12 mouse cellular contexts compared by ENCODE assay signal in the genomic region with DNA sequence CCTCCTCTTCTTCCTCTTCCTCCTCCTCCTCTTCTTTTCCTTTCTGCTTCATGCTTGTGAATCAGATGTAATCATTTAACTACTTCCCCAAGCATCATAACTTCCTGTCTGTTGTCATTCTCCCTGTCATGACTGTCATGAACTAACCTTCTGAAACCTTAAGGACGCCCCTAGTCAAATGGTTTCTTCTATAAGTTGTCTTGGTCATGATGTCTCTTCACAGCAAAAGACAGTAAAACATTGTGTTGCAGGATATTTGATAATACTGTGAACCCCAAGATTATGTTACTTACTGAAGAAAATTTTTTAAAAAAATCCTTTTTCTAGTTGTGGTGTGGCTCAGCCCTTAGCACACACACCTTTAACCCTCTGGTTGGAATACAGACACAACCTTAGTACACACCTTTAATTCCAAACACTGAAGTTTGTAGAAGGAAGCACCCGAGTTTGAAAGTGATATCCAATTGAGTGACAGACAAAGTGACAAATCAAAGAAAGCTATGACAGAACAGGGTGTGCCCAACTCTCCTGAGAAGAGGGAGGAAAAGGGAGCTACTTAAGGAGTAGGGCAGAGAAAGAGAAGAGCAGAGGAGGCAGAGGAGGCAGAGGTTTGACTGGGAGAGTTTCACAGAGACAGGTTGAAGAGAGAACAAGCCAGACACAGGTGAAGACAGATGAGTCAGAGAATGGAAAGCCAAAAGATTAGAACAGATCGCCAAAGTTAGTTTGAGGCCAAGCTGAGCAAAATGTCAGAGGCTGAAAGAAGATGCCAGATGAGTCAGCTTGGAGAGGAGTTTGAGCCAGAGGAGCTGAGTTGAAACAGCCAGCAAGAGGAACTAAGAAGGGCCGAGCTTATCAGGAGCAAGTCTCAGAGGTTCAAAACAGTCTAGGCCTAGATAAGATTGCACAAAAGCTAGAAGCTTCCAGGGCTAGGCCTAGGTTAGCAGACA. TPM values are rescaled to one million over a fixed set of nuclear protein-coding genes. Genes with fewer than 3 reads are reported as not detected.
DNase-seq lines count a peak whose midpoint lies in the region; ATAC-seq lines count a peak whose summit lies in the region.
"Had no signal": no experiment of that assay in that cellular context is flagged by ENCODE, and none has a peak within 500 bp of the region (broad histone marks: within the 10 kb centered on the region; RNA-seq: fewer than 3 reads in every experiment).

No protein-coding gene starts in this region.

- H3K27me3 ChIP-seq in midbrain, embryonic 11.5 days (ENCODE audit: control insufficient read depth, insufficient read depth, low read length) = no peaks in the 10 kb centered on the region
- no peaks in the 10 kb centered on the region for H3K27me3 ChIP-seq in forebrain, embryonic 14.5 days (replicated peaks; ENCODE audit: control insufficient read depth, insufficient read depth, low read length)

- H3K4me2 ChIP-seq in midbrain, embryonic 11.5 days = no peak overlapping the region
- no peak overlapping the region for H3K4me2 ChIP-seq in forebrain, embryonic 14.5 days (ENCODE audit: low read length)
- H3K4me2 ChIP-seq: limb, embryonic 12.5 days had no signal

- no peaks in the 10 kb centered on the region for H3K9me3 ChIP-seq in midbrain, embryonic 11.5 days (ENCODE audit: control insufficient read depth, low read length)
- H3K9me3 ChIP-seq in forebrain, embryonic 14.5 days (replicated peaks; ENCODE audit: control insufficient read depth, low read length) = no peaks in the 10 kb centered on the region
- H3K9me3 ChIP-seq: G1E; limb, embryonic 12.5 days had no signal

- H3K4me1 ChIP-seq in midbrain, embryonic 11.5 days (ENCODE audit: control insufficient read depth, insufficient read depth, low read length) = no peaks in the 10 kb centered on the region
- no peaks in the 10 kb centered on the region for H3K4me1 ChIP-seq in forebrain, embryonic 14.5 days (ENCODE audit: control insufficient read depth, insufficient read depth, low read length)
- H3K4me1 ChIP-seq: limb, embryonic 12.5 days had no signal

- no peak overlapping the region for H3K9ac ChIP-seq in midbrain, embryonic 11.5 days (ENCODE audit: low read length)
- no peak overlapping the region for H3K9ac ChIP-seq in forebrain, embryonic 14.5 days (ENCODE audit: low read length)
- H3K9ac ChIP-seq: limb, embryonic 12.5 days had no signal

- no peaks in the 10 kb centered on the region for H3K36me3 ChIP-seq in midbrain, embryonic 11.5 days (ENCODE audit: control insufficient read depth, insufficient read depth, low read length)
- no peaks in the 10 kb centered on the region for H3K36me3 ChIP-seq in forebrain, embryonic 14.5 days (ENCODE audit: control insufficient read depth, insufficient read depth, low read length)
- H3K36me3 ChIP-seq: G1E; limb, embryonic 12.5 days had no signal

- H3K27ac ChIP-seq in midbrain, embryonic 11.5 days (ENCODE audit: low read depth, low read length) = no peak overlapping the region
- no peak overlapping the region for H3K27ac ChIP-seq in forebrain, embryonic 14.5 days (ENCODE audit: low read depth, low read length)
- H3K27ac ChIP-seq: limb, embryonic 12.5 days; macrophage had no signal

- intact Hi-C loops in heart, postnatal 10 days (cut with DNase I) = no loop called here

- no peak for ATAC-seq in midbrain, embryonic 11.5 days (ENCODE audit: low FRiP score)
- no peak for ATAC-seq in forebrain, embryonic 14.5 days
- no peak for ATAC-seq in monocyte, adult 5-6 weeks (replicated peaks; ENCODE audit: insufficient number of reproducible peaks, low FRiP score, low TSS enrichment, poor library complexity, severe bottlenecking)

- 80% methylated on average over 4 of the region's 4 CpGs for WGBS in midbrain, embryonic 11.5 days
- 79% methylated on average over 4 of the region's 4 CpGs for WGBS in forebrain, embryonic 14.5 days

- peak; percentile 15 to 22 for DNase-seq in urinary bladder, postnatal 36 days (ENCODE audit: low spot score in 2 of 2)
- no peak for DNase-seq in urinary bladder, postnatal 4 days (ENCODE audit: low spot score in 2 of 2)
- peak; percentile 33 for DNase-seq in fibroblast of lung, adult 2 months (ENCODE audit: low read depth)
- peak; percentile 45 to 48 for DNase-seq in heart, postnatal 10 days
- no peak for DNase-seq in midbrain, embryonic 11.5 days (ENCODE audit: low spot score, missing footprints)
- DNase-seq in forebrain, embryonic 14.5 days (ENCODE audit: low spot score) = no peak
- DNase-seq: kidney, adult 2 months had no signal

- H3K4me3 ChIP-seq in midbrain, embryonic 11.5 days (ENCODE audit: low read depth, low read length) = no peak overlapping the region
- H3K4me3 ChIP-seq in forebrain, embryonic 14.5 days (ENCODE audit: low read depth, low read length) = no peak overlapping the region
- H3K4me3 ChIP-seq: limb, embryonic 12.5 days had no signal

RNA-seq across cellular contexts. Expression of gene Rnf212b, which starts 4.9 kb away (rescaled TPM):
- total RNA-seq in heart, postnatal 10 days (2021) = not detected
- polyA plus RNA-seq in midbrain, embryonic 11.5 days (2014; fragmentation: Nextera tagmentation; extraction: Ambion mirVana) = not detected in 2 replicates
- not detected in 2 replicates for polyA plus RNA-seq in forebrain, embryonic 14.5 days (2014; fragmentation: Nextera tagmentation; extraction: Ambion mirVana)
- not detected in 3 replicates for total RNA-seq in monocyte, adult 5-6 weeks (2017)
- total RNA-seq: layer of hippocampus, adult 8-10 months had no signal
- polyA plus RNA-seq: G1E; limb, embryonic 12.5 days; macrophage had no signal

RNA-seq across cellular contexts. Expression of gene Slc7a8, which starts 27.2 kb away (rescaled TPM):
- total RNA-seq in heart, postnatal 10 days (2021) = 1 to 10 TPM; 2.4 to 3.6 TPM
- polyA plus RNA-seq in midbrain, embryonic 11.5 days (2014; fragmentation: Nextera tagmentation; extraction: Ambion mirVana) = 2.8 and 3.0 TPM in 2 replicates
- polyA plus RNA-seq in forebrain, embryonic 14.5 days (2014; fragmentation: Nextera tagmentation; extraction: Ambion mirVana) = 6.9 and 9.8 TPM in 2 replicates
- 2.8 to 7.0 TPM (median 4.5 TPM) in 3 replicates for total RNA-seq in monocyte, adult 5-6 weeks (2017)

Comparison
In these comparisons a context has a peak if more than half of its experiments do, and no peak if none do; other contexts are left out.
1. DNase-seq: peak in urinary bladder, postnatal 36 days (2 of 2), fibroblast of lung, adult 2 months (single experiment) and heart, postnatal 10 days (2 of 2); none in urinary bladder, postnatal 4 days (0 of 2), midbrain, embryonic 11.5 days (single experiment) and forebrain, embryonic 14.5 days (single experiment).